Mouse (Mus musculus): ENCODE measurements around the gene Fam193a.

The Fam193a gene

DNA sequence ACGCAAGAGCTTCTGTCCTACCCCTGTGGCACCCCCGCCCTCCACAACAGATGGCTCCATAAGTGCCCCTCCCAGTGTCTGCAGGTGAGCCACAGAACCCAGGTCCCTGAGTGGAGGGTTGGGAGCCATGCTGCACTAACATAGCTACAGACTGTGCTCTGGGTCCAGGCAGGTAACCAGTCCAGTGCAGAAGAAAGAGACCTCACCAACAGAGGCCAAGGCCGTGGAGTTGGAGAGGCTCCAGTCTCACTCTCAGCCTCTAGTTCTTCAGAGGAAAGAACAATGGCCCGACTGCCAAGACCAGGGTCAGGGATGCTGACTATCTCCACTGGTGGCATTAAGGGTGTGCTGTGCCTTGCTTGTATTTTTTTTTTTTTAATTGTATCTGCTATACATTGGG is 91.6 kb downstream of the Fam193a start:
- in situ Hi-C loops (cut with MboI): no loop called here

DNA sequence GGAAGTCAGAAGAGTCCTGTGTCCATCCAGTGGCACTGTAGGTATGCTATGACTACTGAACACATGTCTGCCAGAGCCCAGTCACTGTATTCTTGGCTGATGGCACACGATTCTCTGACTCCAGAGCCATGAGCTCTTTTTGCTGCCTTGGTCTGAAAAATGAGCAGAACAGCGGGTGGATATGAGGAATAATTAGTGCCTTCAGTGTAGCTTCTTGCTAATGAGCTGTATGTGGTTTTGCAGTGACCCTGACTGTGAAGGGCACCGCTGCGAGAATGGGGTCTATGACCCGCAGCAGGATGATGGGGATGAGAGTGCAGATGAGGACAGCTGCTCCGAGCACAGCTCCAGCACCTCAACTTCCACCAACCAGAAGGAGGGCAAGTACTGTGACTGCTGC is 92.1 kb downstream of the Fam193a start:
- in situ Hi-C loops (cut with MboI): no loop called here

DNA sequence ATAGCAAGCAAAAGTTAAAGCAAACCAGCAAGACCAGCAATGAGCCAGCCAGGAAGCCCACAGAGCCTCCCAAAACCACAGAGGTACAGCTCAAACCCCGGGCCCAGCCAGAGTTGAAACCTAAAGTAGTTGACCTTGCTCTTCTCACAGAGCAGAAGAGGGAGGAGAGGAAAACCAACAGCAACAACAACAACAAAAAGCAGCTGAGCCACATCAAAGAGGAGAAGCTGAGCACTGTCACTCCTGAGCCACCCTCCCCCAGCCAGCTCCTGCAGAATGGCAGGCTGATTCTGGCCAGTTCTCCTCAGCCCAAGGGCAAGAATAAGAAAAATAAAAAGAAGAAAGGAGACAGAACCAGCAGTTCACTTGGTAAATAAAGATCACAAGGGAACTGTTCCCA is 96.3 kb downstream of the Fam193a start:
- in situ Hi-C loops (cut with MboI): no loop called here

DNA sequence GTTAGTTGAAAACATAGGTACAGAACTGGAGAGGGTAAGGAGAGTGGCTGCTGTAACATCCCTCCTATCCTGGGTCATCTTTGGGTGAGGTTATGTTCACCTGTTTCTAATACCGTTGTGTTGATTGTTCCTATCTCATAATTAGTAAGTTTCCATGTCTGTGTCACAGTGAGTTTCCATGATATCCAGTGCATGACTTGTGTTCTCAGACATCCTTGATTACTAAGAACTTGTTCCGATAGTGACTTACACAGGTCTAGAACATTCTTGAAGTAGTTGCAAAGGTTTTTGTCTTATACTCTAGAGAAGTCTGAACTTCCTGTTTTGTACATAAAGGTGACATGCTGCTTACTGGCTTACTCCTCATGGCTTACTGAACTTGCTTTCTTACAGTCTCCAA is 96.9 kb downstream of the Fam193a start:
- in situ Hi-C loops (cut with MboI): no loop called here

DNA sequence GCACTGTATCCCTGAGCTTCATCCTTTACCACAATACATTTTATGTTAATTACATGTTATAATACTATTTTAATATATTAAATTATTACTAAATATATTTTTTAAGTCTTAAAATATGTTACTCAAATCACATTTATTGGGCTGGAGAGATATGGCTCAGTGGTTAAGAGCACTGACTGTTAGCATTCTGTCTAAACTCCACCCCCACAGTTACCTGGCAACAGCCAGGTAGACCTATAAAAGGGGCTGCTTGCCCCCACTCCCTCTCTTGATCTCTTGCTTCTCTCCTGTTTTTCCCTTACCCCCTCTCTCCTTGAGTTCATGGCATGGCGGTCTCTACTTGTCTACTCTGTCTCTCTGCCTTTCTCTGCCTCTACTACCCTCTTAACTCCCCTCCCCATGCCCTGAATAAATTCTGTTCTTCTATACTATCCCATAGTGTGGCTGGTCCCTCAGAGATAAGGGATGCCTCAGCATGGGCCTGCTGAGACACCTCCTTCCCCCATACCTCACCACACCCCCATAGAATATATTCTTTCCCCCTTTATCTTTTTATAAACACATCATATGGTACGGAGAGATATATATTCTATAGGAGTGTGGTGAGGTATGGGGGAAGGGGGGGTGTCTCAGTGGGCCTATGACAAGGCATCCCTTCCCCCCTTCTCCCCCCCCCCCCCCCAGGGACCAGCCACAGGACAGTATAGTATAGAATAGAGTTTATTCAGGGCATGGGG is 98.5 kb downstream of the Fam193a start:
- in situ Hi-C loops (cut with MboI): no loop called here

DNA sequence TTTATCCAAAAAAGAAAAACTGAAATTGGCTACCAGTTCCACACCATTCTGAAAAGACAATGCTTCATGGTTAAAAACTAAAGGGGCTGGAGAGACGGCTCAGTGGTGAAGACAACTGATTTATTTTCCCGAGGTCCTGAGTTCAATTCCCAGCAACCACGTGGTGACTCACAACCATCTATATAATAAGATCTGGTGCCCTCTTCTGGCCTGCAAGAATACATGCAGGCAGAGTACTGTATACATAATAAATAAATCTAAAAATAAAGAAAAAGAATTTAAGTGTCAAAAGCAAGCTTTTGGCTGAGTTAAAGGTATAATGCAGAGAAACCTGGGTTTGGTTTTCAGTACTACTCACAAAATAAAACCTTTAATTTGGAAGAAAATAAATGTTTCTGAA is 111.2 kb downstream of the Fam193a start:
- in situ Hi-C loops (cut with MboI): no loop called here

DNA sequence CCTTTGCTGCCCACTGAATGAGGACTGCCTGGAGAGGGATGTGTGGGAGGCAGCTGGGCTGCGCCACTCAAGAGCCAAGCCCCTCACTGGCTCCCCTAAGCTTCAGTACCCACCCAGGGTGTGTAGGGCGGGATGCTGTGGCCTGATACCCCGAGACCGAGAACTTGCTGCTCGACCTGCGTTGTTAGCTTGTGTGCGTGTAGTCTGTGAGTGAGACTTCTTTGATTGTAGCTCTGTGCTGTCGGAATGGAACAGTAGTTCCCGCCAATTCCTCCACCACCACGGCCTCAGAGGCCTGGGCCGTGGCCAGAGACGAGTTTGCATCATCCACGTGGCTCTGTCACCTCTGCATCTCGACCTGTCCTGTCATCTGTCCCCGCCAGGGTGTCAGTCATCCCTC is 116.0 kb downstream of the Fam193a start:
- in situ Hi-C loops (cut with MboI): no loop called here

DNA sequence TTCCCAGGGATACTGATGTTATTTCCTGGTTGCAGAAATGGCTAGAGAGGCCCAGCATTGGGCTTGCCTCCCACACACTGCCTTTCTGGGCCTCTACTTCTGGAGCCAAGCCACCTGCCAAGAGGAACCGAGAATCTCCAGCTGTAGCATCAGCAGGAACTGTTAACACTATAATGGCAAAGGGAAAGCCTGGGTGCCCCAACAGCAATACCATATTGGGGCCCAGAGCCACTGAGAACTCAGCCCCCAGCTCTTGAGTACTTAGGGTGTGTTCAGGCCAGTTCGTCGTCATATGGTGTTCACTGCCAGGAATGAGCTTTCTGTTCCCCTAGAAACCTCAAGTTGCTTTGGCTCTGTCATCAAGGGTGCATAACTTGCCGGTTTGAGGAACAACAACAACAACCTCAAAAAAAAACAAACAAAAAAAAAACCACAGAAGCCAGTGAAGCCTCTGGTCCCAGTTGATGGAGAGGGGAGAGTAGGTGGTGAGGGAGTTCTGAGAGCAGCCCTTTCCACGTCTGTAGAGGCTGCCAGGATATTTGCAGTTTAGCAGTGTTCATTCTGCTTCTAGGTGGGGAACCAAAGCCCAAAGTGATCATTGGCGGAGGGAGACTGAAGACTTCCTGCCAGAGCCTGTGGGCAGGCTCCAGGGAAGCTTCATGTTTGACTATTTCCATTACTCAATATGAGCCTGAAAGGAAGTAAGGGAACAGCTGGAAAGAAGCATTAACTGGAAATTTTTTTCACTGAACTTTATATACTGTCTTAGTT is 117.8 kb downstream of the Fam193a start:
- in situ Hi-C loops (cut with MboI): no loop called here

DNA sequence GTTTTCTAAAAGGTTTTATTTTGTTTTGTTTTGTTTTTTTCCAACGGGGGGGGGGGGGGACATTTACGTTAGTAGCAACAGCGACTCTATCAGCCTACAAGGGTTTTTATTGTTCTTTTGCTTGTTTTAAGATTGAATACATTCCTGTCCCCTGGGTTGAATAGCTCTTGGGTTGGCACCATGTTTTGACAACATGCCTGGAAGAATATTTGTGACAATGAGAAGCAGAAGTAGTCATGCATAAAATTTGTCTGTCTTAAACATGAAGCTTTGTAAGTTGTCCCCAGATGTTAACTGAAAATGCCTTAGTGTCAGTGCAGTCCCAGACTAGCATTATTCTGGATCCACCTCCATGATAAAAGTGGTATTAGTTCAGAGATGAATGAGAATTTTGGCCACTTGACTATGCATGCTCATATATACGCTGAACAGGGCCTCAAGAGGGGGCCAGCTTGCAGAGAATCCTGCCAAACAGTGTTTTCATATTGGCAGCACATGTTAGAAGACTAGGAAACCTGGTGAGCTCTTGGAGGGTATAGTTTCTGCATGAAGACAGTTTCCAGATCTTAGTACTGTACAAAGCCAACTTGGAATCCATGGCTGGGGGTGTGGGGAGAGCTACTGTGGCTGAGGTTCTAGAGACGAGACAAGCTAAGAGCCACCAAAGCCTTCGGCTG is 119.1 kb downstream of the Fam193a start:
- in situ Hi-C loops (cut with MboI): no loop called here

DNA sequence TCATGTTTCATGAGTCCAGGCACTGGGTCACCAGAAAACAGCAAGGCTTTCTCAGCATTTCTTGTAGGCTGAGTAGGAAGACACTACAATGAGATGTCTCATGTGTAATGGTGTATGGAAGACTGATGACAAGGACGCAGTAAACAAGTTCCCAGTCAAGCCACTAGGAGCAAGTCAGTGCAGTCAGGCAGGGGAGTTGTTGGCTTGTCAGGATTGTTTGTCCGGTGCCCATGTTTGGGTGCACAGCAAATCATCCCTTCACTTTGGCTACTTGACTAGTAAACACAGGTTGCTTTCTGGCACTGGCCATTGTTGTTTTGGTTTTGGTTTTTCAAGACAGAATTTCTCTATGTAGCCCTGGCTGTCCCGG is 119.7 kb downstream of the Fam193a start:
- in situ Hi-C loops (cut with MboI): no loop called here

DNA sequence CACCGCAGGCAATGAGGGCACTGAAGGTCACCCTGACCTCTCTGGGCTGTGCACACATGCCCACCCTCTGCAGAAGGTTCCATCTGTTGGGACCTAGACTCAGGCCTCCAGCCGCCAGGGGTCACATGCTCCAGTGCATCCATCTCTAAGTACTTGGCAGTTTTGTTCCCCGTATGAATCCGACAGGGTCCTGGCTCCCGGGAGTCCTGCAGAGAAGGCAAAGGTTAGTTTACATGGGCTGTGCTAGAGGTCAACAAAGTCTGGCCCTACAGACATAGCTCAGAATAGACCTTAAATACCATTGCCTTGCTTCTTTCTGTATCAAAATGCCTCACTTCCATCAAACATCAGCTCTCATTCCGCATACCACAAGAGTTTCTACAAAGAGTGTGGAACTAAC is 127.0 kb downstream of the Fam193a start:
- in situ Hi-C loops (cut with MboI): no loop called here

DNA sequence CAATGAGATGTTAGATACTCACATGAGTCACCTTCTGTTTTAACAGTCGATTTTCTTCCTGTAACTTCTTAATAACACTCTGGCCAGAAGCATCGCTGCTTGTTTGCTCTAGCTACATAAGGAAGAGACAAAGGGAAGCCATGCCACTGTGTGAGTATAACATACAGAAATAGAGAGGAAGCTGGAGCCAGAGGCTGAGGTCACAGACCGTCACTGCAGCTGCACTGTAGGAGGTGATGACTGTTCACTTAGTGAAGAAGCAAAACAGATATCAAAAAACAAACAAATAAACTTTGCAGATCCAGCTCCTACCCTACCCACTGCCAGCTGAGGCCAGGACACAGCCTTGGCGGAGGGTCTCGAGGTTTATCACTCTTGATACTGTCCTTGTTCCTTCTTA is 131.2 kb downstream of the Fam193a start:
- in situ Hi-C loops (cut with MboI): no loop called here

DNA sequence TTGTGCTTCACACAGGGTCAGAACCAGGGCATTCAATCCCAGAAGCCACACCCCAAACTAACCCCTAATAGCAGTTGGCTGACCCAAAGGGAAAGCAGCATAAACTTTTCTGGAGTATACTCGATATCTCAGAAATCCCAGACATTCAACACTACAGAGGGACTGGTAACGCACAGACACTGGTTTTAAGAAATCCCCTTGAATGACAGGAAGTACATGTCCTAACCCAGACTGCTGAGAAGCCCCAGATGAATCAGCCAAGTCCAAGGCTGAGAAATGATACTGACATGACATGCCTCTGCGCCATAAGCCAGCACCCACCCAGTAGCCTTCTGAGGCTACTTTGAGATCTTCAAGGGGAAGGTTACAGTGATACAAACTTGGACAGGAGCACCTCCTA is 131.9 kb downstream of the Fam193a start:
- in situ Hi-C loops (cut with MboI): no loop called here

DNA sequence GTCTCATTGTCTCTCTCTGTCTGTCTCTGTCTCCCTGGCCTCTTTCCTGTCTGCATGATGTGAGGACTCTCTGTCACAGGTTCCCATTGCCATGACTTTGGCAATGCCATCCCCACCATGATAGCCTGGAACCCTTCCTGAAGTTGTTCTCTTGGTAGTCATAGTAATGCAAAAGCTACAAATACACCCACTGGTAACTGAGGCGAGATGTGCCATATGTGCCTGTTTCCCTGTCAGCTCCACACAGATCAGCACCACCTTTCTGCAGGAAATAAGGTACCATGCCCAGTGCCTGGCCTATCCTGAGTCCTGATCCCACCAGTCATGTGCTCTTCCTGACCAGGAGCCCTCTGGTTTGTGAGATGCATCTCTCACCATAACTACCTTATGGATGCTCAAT is 132.7 kb downstream of the Fam193a start:
- in situ Hi-C loops (cut with MboI): no loop called here

DNA sequence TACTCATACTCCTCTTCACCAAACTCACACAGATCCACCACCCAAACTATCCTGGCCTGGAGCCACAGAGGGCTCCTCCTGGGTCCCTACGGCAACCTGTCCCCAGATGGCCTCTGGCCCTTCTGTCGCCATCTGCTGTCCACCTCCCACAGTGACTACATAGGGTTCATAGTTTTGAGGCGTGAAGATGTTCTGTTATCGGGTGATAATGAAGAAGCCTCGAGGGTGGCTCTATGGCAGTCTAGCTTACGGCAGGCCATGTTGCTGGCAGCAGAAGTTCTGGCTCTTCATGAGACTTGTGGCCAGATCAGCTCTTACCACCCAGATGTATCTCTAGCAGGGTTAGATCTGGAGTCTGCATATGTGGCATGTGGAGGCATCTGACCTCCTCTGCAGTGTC is 133.1 kb downstream of the Fam193a start:
- in situ Hi-C loops (cut with MboI): no loop called here

DNA sequence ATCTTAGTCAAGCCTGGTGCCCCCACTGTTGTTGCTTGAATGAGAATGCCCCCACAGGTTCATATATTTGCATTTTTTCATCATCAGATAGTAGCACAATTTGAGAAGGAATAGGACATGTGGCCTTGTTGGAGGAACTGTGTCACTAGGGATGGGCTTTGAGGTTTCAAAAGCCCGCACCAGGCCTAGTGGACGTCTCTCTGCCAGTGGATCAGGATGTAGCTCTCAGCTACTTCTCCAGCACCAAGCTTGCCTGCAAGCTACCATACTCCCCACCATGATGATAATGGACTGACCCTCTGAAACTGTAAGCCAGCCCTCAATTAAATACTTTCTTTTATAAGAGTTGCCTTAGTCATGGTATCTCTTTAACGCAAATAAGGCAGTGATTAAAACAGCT is 142.8 kb downstream of the Fam193a start:
- in situ Hi-C loops (cut with MboI): loop anchor here (10.0 kb wide), 1 partner anchor 122 kb away; the partner anchor contains the start of gene Mfsd10

DNA sequence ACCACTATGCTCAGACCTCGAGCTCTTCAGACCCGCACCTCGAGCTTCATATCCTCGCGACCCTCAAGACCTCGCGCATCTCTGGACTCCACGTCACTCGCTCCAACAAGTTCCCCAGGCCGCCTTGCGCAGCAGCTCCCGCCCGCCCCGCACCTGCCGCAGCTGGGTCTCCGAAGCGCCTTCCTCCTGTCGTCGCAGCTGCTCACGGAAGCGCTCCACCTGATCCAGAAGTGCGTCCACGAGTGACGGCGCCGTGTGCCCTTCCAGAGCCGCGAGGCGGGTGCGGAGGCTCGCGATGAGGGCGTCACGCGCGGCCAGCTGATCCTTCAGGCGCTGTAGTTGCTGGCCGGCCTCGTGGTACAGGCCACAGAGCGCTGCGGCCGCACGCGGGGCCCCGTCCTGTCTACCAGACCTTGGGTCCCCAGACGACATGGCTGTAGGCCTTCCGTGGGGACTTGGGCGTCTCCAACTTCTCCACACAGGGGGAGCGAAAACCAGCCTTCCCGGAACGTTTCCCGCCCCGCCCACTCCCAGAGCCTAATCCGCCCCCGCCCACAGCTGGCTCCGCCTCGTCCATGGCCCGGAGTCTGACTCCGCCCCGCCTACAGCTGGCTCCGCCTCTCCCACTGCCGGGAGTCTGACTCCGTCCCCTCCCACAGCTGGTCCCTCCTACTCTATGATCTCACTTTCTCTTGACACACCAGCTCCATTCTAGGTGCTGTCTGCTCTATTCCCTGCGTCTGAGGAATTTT is 143.9 kb downstream of the Fam193a start, which contains the start of gene Tnip2:
Tnip2 (minus strand) TSS at position 526 of the 752 bp plus-strand sequence.
- in situ Hi-C loops (cut with MboI): loop anchor here (10.0 kb wide), 1 partner anchor 121 kb away; the partner anchor contains the start of gene Mfsd10

DNA sequence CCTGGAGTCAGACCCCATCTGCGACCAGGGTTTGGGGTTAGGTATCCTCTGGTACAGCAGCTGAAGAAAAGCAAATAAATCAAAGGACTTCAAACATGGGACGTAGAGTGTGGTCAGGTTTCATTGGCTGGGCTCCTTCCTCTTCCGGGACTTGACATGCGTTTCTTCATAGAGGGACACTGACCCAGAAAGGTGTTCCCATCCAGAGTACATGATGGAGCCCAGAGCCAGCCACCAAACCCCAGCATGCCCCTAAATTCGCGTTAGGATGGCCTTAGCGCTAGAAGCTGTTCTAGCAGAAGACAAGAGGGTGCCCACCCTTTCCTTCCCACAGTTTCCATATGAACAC is 144.5 kb downstream of the Fam193a start:
- in situ Hi-C loops (cut with MboI): loop anchor here (10.0 kb wide), 1 partner anchor 121 kb away; the partner anchor contains the start of gene Mfsd10

DNA sequence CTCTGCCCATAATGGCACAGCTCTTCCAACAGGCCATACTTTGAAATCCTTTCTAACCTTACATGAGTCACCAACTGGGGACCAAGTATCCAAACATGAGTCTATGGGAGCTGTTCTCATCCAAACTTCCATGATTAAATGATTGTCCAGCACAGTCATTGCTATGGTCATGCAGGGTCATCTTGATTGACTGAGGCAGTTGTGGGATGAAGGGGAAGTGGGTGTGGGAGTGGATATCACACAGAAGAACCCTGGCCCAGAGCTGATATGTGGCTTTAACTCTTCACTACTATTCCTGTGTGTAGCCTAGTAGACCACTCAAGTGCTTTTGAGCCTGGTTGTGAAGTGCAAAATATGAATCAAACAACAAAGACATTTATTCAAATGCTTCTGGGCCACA is 145.4 kb downstream of the Fam193a start:
- in situ Hi-C loops (cut with MboI): loop anchor here (10.0 kb wide), 1 partner anchor 120 kb away; the partner anchor contains the start of gene Mfsd10

DNA sequence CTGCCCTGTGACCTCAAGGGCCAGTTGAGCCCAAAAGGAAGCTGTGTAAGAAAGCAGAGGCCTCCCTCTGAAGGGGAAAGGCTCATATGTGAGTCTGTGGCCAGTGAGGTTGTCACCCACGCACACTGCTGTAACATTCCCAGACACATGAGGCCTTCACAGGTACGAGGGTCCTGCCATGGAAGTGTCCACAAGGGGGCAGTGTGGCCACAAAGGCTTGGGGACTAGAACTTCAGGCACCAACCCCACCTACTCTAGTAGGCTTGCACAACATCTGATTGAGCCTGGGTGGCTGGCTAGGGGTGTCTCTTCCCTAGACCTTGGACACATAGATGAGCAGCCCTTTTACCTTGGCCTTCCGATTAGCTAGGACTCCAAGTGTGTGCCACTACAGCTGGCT is 148.2 kb downstream of the Fam193a start:
- in situ Hi-C loops (cut with MboI): loop anchor here (10.0 kb wide), 1 partner anchor 117 kb away; the partner anchor contains the start of gene Mfsd10

DNA sequence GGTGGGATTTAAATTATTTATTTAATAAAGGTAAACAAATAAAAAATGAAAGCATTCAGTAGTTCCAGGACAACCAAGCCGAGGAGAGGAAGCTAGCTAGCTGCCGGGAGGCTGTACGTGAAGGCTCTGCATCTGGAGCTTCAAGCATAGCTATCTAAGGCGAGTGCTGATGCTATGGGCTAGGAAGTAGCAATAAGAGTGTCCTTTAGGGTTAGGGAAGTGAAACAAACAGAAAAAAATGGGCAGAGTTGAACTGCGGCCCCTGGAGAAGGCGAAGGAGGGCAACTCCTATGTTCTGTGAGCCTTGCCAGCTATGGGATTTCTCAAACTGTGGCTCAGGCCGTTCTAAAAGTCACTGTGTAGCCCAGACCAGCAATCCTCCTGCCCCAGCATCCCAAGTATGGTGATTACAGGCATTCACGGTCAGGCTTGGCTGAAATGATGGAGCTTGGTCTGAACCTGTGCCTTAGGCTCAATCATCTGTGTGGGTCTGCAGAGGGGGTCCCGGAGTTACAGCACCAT is 149.7 kb downstream of the Fam193a start:
- in situ Hi-C loops (cut with MboI): loop anchor here (10.0 kb wide), 1 partner anchor 115 kb away; the partner anchor contains the start of gene Mfsd10

All from mature B cell (primary cell).